Mouse (Mus musculus) midbrain, embryonic 14.5 days (tissue): ENCODE results near the gene Olfr393. TPM values are rescaled to one million over a fixed set of nuclear protein-coding genes. Genes with fewer than 3 reads are reported as not detected.

Experiments
- ATAC-seq: fragments of 200-750 bp; cut with Nextera tagmentation; 2 replicates; pipeline ENCODE4 v1.8.0; 2017; ENCODE audit warnings: moderate number of reproducible peaks, moderate library complexity; ENCODE audit not compliant: low FRiP score, low TSS enrichment
- DNase-seq: peaks from one replicate; pipeline ENCODE4 v3.0.0-alpha.2; 2015
- H3K27ac ChIP-seq: fragments of 300-500 bp; sonication (generic); replicated peaks from 2 replicates; pipeline ENCODE4 v1.5.1; 2014; ENCODE audit warnings: mild to moderate bottlenecking, low read depth, low read length, moderate library complexity
- H3K27me3 ChIP-seq: fragments of 300-500 bp; sonication (generic); 2 replicates; pipeline ENCODE4 v1.6.1; 2014; ENCODE audit warnings: low read length, control low read depth, mixed read lengths; ENCODE audit not compliant: control insufficient read depth, insufficient read depth
- H3K36me3 ChIP-seq: fragments of 300-500 bp; sonication (generic); 2 replicates; pipeline ENCODE4 v1.6.1; 2014; ENCODE audit warnings: low read length, control low read depth; ENCODE audit not compliant: control insufficient read depth, insufficient read depth
- H3K4me1 ChIP-seq: fragments of 300-500 bp; sonication (generic); 2 replicates; pipeline ENCODE4 v1.6.1; 2014; ENCODE audit warnings: mild to moderate bottlenecking, antibody characterized with exemption, low read length, control low read depth; ENCODE audit not compliant: control insufficient read depth, insufficient read depth
- H3K4me2 ChIP-seq: fragments of 300-500 bp; sonication (generic); 2 replicates; pipeline ENCODE4 v1.6.1; 2014; ENCODE audit warnings: mild to moderate bottlenecking, low read length, moderate library complexity
- H3K4me3 ChIP-seq: fragments of 300-500 bp; sonication (generic); replicated peaks from 2 replicates; pipeline ENCODE4 v1.5.1; 2014; ENCODE audit warnings: low read depth, low read length
- H3K9ac ChIP-seq: fragments of 300-500 bp; sonication (generic); replicated peaks from 2 replicates; pipeline ENCODE4 v1.6.1; 2014; ENCODE audit warnings: mild to moderate bottlenecking, low read length, moderate library complexity
- H3K9me3 ChIP-seq: fragments of 300-500 bp; sonication (generic); 2 replicates; pipeline ENCODE4 v1.6.1; 2016; ENCODE audit warnings: low read length, control low read depth, mixed read lengths; ENCODE audit not compliant: control insufficient read depth
- WGBS: fragments of 180-500 bp; shearing (Covaris S2); extraction: QIAGEN DNeasy Blood & Tissue Kit; methylation state at CpG from one replicate; pipeline ENCODE4 v1.1.7; 2014; 5-methylcytosine and 5-hydroxymethylcytosine counted together
- polyA plus RNA-seq: library from polyadenylated mRNA; unstranded; fragments of >200 nt; fragmentation: Nextera tagmentation; extraction: Ambion mirVana; gene quantifications from 2 replicates; pipeline ENCODE4 v1.2.1, GENCODE M21; 2014

The Olfr393 gene
- not detected in 2 replicates for polyA plus RNA-seq

- no peak for ATAC-seq
- Histone ChIP-seq H3K9me3 (peaks cover 4% of the 10 kb centered on the region; the same call in 1 of the 2 replicates), H3K4me3 (no peak within 1 kb of the TSS), H3K27ac (no peak within 1 kb of the TSS), H3K36me3 (no peaks in the 10 kb centered on the region), H3K4me1 (no peaks in the 10 kb centered on the region), H3K27me3 (no peaks in the 10 kb centered on the region), H3K4me2 (no peak within 1 kb of the TSS), H3K9ac (no peak within 1 kb of the TSS)
- DNase-seq, result no peak
Measured at GRCm38 (mm10) chr11:73851354-73851753, at the start of gene Olfr393. Olfr393 (minus strand) TSS chr11:73851454.

- H3K4me2 ChIP-seq, result no peak within 1 kb of the TSS
- no peak within 1 kb of the TSS for H3K27ac ChIP-seq
- H3K9ac ChIP-seq, result no peak within 1 kb of the TSS
- ATAC-seq (no peak), DNase-seq (no peak)
- no peaks in the 10 kb centered on the region for H3K4me1 ChIP-seq
- WGBS, result 95% methylated on average over 1 of the region's 1 CpGs
- no peaks in the 10 kb centered on the region for H3K27me3 ChIP-seq
- H3K9me3 ChIP-seq, result peaks cover 10% of the 10 kb centered on the region
- no peak within 1 kb of the TSS for H3K4me3 ChIP-seq
- no peaks in the 10 kb centered on the region for H3K36me3 ChIP-seq
Measured at GRCm38 (mm10) chr11:73890671-73891070, 39.4 kb upstream of the Olfr393 start, which contains the start of gene Olfr394. Olfr394 (minus strand) TSS chr11:73890771.

- H3K4me3 ChIP-seq, result no peak within 1 kb of the TSS
- H3K36me3 ChIP-seq, result no peaks in the 10 kb centered on the region
- H3K9ac ChIP-seq, result no peak within 1 kb of the TSS
- no peak within 1 kb of the TSS for H3K27ac ChIP-seq
- ATAC-seq (no peak), DNase-seq (no peak)
- H3K27me3 ChIP-seq, result no peaks in the 10 kb centered on the region
- H3K4me2 ChIP-seq, result no peak within 1 kb of the TSS
- no peaks in the 10 kb centered on the region for H3K4me1 ChIP-seq
- H3K9me3 ChIP-seq, result peaks cover 7% of the 10 kb centered on the region; the same call in 1 of the 2 replicates
- WGBS, result 90% methylated on average over 1 of the region's 1 CpGs
Measured at GRCm38 (mm10) chr11:73816949-73817348, 34.3 kb downstream of the Olfr393 start, which contains the start of gene Olfr392. Olfr392 (minus strand) TSS chr11:73817049.

GRCm38 (mm10) chr11:73802952-73803351 is 48.3 kb downstream of the Olfr393 start, which contains the start of gene Olfr391-ps:
Olfr391-ps (minus strand) TSS chr11:73803052.
- no peak within 1 kb of the TSS for H3K9ac ChIP-seq
- no peaks in the 10 kb centered on the region for H3K4me1 ChIP-seq
- DNase-seq, result no peak
- H3K9me3 ChIP-seq, result peaks cover 4% of the 10 kb centered on the region
- WGBS, result 22% methylated on average over 1 of the region's 1 CpGs
- H3K27ac ChIP-seq, result no peak within 1 kb of the TSS
- ATAC-seq, result no peak
- H3K4me3 ChIP-seq, result no peak within 1 kb of the TSS
- H3K36me3 ChIP-seq, result no peaks in the 10 kb centered on the region
- no peaks in the 10 kb centered on the region for H3K27me3 ChIP-seq
- no peak within 1 kb of the TSS for H3K4me2 ChIP-seq

Other genes starting within 250 kb of the Olfr393 start
- not detected in 2 replicates for gene Zfp735, start 162.7 kb downstream of the Olfr393 start, polyA plus RNA-seq
- not detected in 2 replicates for gene Olfr389, start 70.7 kb downstream of the Olfr393 start, polyA plus RNA-seq
- gene Olfr390, start 68.5 kb downstream of the Olfr393 start, polyA plus RNA-seq, result not detected in 2 replicates
- gene Olfr391-ps, start 48.4 kb downstream of the Olfr393 start, polyA plus RNA-seq, result not detected in 2 replicates
- not detected in 2 replicates for gene Olfr392, start 34.4 kb downstream of the Olfr393 start, polyA plus RNA-seq
- not detected in 2 replicates for gene Olfr394, start 39.3 kb upstream of the Olfr393 start, polyA plus RNA-seq
- gene Olfr395, start 57.8 kb upstream of the Olfr393 start, polyA plus RNA-seq, result not detected in 2 replicates
- not detected in 2 replicates for gene Olfr23, start 85.2 kb upstream of the Olfr393 start, polyA plus RNA-seq
- gene Olfr397, start 109.4 kb upstream of the Olfr393 start, polyA plus RNA-seq, result not detected in 2 replicates
- gene Olfr398, start 139.0 kb upstream of the Olfr393 start, polyA plus RNA-seq, result not detected in 2 replicates
- not detected in 2 replicates for gene Olfr139, start 205.1 kb upstream of the Olfr393 start, polyA plus RNA-seq
- not detected in 2 replicates for gene Olfr399, start 205.2 kb upstream of the Olfr393 start, polyA plus RNA-seq
- gene Zfp616, start 218.5 kb upstream of the Olfr393 start, polyA plus RNA-seq, result not detected in 2 replicates